Mouse (Mus musculus): Measurements from ENCODE around the gene Zfp36. TPM values are rescaled to one million over a fixed set of nuclear protein-coding genes. Genes with fewer than 3 reads are reported as not detected.

Gene Zfp36
- polyA plus RNA-seq, 1 experiment = 33.5 TPM

GRCm38 (mm10) chr7:28384162-28384561 lies 4.1 kb upstream of the Zfp36 start:
- DNase-seq (ENCODE audit: low spot score) = no peak

GRCm38 (mm10) chr7:28383606-28384005 lies 3.6 kb upstream of the Zfp36 start:
- DNase-seq (ENCODE audit: low spot score) = no peak

GRCm38 (mm10) chr7:28382981-28383396 lies 2.9 kb upstream of the Zfp36 start:
- no peak for DNase-seq (ENCODE audit: low spot score)

- DNase-seq (ENCODE audit: low spot score) = no peak
Measured at GRCm38 (mm10) chr7:28382347-28382951, 2.4 kb upstream of the Zfp36 start.

- peak; percentile 76 for DNase-seq (ENCODE audit: low spot score)
Measured at GRCm38 (mm10) chr7:28381938-28382337, 1.9 kb upstream of the Zfp36 start.

GRCm38 (mm10) chr7:28381017-28381790 lies 1.2 kb upstream of the Zfp36 start:
- DNase-seq (ENCODE audit: low spot score) = peak; percentile 75

- peak; percentile 97 for DNase-seq (ENCODE audit: low spot score)
Measured at GRCm38 (mm10) chr7:28378769-28379651, 1.0 kb downstream of the Zfp36 start.

- DNase-seq (ENCODE audit: low spot score) = peak; percentile 79
Measured at GRCm38 (mm10) chr7:28378066-28378690, 1.9 kb downstream of the Zfp36 start.

- no peak for DNase-seq (ENCODE audit: low spot score)
Measured at GRCm38 (mm10) chr7:28377190-28378065, 2.6 kb downstream of the Zfp36 start.

- peak; percentile 76 for DNase-seq (ENCODE audit: low spot score)
Measured at GRCm38 (mm10) chr7:28376011-28376771, 3.9 kb downstream of the Zfp36 start.

- DNase-seq (ENCODE audit: low spot score) = peak; percentile 86
Measured at GRCm38 (mm10) chr7:28375176-28375921, 4.7 kb downstream of the Zfp36 start.

- DNase-seq (ENCODE audit: low spot score) = no peak
Measured at GRCm38 (mm10) chr7:28374647-28375046, 5.4 kb downstream of the Zfp36 start.

- DNase-seq (ENCODE audit: low spot score) = no peak
Measured at GRCm38 (mm10) chr7:28373891-28374495, 6.1 kb downstream of the Zfp36 start.

- no peak for DNase-seq (ENCODE audit: low spot score)
Measured at GRCm38 (mm10) chr7:28373131-28373581, 6.9 kb downstream of the Zfp36 start.

- DNase-seq (ENCODE audit: low spot score) = peak; percentile 99
Measured at GRCm38 (mm10) chr7:28372251-28373108, 7.6 kb downstream of the Zfp36 start, which contains the start of gene Plekhg2. Gene Plekhg2 (minus strand): TSS chr7:28372599.

GRCm38 (mm10) chr7:28371514-28371989 lies 8.5 kb downstream of the Zfp36 start:
- DNase-seq (ENCODE audit: low spot score) = peak; percentile 52

- DNase-seq (ENCODE audit: low spot score) = peak; percentile 50
Measured at GRCm38 (mm10) chr7:28370977-28371513, 9.0 kb downstream of the Zfp36 start.
